Mouse (Mus musculus) frontal cortex, postnatal 36 days (tissue): ENCODE results near the gene Irs2.

Experiments used
- DNase-seq, 2 experiments: peaks; one replicate each; pipeline ENCODE4 v3.0.0; 2022; ENCODE audit warnings: low spot score in 2 of 2

The Irs2 gene

DNA sequence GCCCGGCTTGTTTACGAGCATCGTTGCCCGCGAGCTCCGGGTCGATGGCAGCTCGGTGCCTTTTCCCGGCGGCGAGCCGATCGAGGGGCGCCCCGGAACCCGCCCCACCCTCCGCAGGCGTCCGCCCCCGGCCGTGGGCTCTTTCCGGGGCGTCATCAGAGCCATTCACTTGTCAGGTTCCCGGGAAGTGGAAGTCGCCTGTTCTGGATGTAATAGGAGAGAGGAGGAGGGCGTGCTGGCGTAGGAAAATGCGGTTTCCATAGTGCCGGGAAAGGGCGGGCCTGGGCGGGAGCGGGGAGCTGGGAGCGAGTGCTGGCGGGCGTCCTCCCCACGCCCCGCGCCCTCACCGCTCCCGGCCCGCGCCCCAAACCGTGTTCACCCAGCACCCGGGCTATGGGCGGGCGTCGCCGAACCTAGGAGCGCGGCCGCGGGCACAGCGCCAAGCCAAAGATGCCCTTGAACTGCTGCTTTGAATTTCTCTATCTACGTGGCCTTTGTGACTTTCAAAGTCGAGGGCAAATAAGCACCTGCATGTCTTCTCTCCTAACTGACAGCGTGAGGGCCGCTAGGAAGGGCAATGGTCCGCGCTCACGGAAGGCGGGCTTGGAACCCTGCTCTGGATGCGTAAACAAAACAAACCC is 1.3 kb upstream of the Irs2 start:
- peak in 1 of 2 experiments; percentile 69 for DNase-seq

DNA sequence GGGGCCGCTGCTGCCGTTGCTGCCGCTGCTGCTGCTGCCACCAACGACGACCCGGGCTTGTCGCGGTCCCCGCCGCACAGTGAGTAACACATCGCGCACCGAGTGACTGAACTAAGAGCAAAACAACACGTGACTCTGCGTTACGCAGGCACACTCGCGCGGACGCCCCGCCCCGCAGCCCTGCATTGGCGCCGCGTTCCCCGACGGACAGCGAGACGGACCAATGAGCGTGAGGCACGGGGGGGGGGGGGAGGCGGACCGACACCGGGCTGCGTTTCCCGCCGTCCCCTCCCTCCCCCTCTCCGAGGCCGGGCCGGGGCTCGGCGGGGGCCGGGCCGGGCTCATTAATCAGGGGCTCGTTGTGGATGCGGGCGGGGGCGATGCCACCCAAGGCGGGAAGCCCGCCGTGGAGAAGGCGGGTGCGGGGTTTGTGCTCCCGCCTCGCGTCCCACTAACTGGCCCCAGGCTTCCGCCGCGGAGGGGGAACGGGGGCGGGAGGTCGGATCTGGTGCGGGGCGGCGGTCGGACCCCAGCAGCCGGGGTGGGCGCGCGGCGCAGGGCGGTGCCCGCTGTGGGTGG is 673 bp upstream of the Irs2 start:
- DNase-seq: peak; percentile 97 to 98

DNA sequence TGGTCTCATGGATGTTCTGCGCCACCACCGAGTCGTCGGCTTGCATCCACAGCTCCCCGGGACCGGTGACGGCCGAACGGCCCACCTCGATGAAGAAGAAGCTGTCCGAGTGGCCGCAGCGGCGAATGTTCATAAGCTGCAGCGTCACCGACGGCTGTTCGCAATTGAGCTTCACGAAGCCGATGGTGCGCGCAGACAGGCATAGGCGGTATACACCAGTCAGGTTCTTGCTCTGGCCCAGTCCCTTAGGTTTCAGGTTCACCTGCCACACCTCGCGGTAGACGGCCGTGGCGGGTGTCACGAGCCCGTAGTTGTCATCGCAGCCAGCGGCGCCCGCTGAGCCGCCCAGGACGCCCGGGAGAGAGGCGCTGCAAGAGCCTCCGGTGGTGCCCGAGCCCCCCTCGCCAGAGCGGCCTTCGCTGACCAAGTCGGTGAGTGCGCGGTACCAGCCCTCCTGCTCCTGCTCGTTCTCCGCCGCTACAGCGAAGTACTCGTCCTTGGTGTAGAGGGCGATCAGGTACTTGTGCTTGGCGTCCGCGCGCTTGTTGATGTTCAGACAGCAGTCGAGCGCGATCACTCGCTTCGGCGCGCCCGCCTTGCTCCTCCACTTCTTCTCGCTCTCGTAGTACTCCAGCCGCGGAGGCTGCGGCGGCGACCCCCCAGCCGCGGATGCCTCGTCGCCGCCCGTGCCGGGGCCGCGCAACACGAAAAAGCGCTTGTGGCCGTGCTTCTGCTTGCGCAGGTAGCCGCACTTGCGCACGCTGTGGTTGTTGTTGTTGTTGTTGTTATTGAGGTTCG is 478 bp downstream of the Irs2 start:
- DNase-seq: peak; percentile 64 to 65

DNA sequence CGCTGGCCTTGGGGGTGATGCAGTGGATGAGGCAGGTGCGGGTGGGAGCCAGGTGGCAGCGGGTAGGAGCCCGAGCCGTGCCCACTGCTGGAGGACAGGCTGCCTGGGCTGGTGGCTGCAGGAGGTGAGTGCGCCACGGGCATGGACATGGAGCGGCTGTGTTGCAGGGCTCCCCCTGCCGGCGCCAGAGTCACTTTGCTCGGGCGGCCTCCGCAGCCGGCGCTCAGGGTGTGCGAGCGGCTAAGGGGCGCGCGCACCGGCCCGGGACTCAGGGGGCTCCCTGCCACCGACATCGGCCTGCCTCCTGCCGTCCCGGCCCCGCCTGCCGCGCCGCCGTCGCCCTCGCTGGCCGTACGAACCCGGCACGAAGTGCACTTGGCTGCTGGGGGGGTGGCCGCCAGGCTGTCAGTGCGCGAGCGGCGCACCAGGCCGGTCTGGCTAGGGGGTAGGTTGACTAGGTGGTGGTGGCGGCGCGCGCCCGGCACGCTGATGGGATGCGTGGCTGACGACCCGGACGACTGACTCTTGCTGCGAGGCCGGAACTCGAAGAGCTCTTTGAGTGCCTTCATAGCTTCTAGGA is 1.2 kb downstream of the Irs2 start:
- DNase-seq: peak; percentile 86 to 89

DNA sequence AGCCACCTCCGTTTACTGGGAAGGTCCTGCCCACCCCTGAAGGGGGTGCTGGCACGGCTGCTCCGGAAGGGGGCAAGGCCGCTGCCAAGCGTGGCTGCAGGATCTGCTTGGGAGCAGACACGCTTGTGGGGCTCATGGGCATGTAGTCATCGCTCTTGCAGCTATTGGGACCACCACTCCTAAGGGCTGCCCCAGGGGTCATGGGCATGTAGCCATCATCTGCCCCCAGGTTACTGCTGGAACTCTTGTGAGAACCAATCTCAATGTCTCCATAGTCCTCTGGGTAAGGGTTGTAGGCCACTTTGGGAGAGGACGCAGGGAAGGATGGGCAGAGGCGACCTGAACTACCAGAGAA is 2.0 kb downstream of the Irs2 start:
- no peak for DNase-seq

DNA sequence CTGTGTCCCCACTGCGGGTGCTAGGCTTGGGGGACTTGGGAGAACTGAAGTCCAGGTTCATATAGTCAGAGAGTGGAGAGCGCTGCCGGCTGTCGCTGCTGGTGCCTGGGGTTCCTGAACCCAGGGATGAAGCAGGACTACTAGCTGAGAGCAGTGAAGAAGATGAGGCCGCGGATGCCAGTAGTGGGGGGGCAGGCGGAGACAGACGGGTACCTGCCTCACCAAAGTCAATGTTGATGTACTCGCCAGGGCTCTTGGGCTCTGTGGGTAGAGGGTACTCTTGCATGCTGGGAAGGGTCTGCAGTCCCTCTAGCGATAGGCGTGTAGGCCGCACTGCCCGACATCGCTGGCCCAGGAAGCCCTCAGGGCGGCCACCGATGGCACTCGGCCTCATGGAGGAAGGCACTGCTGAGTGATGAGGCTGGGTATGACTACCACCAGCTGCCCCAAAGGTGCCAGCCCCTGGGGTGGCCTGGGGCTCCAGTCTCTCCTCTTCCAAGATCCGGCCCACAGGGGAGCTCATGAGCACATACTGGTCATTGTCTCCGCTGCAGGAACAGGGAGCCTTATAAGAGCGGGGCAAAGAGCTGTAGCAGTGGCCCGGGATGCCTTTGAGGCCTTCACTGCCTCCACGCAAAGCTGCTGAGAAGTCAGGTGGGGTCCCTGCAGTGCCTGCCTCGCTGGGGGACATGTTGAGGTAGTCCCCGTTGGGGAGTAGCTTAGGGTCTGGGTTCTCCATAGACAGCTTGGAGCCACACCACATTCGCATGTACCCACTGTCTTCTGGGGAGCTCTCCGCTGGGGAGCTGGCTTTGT is 2.6 kb downstream of the Irs2 start:
- DNase-seq: no peak

DNA sequence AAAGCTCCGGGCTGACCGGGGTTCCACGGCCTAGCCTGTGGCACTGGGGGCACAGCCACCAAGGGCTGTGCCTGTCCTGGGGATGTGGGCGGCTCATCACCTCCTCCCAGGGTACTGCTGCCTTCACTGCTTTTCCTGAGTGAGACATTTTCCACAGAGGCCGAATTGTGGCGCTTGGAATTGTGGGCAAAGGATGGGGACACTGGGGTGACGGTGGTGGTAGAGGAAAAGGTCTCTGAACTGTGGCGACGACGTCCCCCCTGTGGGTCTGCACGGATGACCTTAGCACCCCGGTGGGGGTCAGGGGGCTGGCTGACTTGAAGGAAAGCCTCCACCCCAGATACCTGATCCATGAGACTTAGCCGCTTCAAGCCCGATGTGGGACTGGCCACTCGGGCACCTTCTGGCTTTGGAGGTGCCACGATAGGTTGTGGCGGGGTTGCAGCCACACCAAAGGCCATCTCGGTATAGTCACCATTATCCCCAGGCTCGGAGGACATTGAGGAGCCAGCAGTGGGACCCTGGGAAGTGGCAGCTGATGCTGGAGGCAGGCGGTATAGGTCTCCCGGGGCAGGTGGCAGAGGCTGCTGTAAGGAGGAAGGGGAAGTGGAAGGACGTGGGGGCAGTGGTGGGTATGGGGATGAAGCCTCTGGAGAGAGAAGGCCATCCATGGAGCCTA is 3.3 kb downstream of the Irs2 start:
- DNase-seq: no peak

DNA sequence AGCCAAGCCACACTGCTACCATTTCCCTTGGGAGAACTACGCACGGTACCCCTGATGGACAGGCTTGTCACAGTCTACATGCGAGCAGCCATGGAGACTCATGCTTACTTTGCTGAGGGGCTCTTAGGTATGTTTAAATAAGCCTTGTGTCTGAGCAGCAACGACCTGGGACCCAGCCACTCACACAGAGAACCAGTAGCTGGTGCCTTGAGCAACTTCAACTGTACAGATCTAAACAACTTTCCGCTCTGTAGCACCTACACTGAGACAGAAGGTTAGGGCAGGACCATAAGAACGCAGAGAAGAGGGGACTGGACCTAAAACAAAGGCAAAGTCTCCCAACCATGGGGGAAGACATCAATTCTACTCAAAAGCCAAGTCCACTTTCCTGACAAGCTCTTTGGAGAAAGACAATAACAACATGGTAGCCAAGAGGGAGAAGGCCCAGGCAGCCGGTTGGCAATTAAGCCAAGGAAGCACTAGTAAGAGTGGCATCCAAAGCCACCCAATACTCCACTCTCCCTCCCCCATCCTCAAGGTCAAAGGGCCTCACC is 4.3 kb downstream of the Irs2 start:
- no peak for DNase-seq

DNA sequence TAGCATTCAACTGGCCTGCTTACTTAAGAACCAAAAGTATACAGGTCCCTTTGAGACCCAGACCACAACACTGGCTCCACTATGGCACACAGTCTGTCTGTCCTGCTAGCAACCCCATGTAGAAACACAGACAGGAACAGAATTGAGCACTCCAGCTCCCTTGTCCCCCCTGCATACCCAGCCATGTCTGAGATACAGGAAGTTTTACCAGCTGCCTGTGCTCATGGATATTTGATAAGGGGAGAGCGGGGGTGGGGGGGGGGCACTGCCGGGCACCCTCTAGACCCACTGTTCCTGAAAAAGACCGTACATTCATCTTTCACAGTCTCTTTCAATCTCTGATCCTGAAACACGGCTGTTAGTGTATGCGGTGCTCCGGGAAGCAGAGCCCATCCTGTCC is 5.0 kb downstream of the Irs2 start:
- DNase-seq: no peak

DNA sequence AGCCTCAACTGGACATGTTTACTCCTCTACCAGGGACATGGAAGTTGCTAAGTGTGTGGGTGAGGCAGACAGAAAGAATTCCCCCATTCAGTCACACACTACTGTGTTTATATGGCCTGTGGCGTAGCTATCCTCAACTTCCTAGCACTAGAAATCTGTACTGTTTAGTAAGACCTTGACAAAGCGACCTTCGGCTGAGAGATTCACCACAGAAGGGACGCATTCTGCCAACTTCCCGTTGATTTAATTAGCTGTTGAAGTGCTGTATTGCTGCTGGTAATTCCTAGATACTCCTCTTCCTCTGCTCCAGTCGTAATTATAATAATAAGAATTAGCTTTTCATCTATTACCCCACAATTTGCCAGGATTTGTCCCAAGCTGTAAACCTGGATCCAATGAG is 5.4 kb downstream of the Irs2 start:
- DNase-seq: no peak

DNA sequence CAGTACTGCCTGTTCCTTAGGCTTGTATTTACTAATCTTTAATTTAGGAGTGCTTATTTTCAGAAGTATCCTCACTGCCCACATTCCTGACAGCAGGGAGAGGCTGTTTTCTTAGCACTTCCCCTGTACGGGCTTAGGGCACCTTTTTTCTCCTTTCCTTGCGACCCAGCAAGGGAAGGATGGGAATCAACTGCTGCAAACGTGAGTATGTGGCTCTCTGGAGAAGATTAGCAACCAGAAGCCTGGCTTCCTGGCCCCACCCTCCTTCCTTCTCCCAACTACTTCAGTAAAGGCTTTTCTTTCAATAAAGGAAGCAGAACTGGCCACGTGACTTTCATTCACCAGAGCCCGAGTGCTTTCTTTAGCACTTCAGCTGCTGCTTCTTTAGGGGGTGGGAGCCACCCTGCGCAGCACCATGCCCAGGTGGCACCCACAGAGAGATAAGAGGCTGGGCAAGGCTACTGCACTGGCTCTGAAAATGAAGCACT is 7.2 kb downstream of the Irs2 start:
- DNase-seq: peak in 1 of 2 experiments; percentile 46

DNA sequence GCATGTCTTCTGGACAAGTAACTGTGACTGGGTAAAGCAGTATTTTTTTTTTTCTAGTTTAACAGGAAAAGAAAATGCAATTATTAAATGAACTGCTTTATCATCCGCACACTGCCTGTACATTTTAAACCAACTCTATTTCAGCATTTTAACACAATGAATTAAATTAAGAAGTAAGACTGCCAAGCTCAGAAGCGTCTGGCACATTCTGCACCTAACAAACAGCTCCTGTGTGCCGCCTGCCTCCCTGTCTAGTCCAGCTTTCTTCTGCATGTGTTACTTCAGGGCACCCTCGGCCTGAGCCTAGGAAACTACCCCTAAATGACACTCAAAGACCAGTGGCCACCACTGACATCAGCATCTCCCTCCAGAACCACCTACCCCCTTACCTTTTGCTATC is 8.7 kb downstream of the Irs2 start:
- no peak for DNase-seq

DNA sequence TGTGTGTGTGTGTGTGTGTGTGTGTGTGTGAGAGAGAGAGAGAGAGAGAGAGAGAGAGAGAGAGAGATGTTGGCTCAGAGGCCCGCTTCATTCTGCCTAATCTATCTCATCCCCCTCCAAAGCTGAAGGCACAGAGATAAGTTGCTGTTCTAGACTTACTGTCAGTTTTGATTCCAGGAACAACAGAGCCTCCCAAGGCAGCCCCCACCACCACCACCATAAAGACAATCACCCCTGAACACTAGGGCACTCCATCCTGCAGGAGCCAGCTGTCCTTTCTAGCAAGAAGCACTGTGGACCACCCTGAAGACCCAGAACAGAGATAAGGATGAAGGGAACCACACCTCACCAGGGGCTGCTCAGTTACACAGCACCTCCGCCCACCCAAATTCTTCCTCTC is 12.0 kb downstream of the Irs2 start:
- DNase-seq: no peak

DNA sequence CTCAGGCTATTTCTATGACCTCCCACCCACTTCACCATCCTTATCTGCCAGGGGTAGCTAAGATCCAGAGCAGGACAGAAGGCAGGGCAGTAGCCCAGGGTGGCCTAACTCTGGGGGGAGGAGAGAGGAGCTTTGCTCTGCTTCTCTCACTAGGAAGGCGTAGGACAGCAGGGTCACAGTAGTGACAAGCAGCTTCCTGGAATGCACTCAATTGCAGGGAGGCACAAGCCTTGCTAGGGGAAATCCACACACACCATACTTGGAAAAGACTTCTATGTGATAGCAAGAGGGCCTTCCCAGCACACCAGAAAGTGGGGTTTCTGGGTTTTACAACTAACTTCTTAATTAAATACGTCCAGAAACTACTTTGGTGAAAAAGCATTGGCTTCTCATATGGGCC is 12.5 kb downstream of the Irs2 start:
- DNase-seq: no peak

DNA sequence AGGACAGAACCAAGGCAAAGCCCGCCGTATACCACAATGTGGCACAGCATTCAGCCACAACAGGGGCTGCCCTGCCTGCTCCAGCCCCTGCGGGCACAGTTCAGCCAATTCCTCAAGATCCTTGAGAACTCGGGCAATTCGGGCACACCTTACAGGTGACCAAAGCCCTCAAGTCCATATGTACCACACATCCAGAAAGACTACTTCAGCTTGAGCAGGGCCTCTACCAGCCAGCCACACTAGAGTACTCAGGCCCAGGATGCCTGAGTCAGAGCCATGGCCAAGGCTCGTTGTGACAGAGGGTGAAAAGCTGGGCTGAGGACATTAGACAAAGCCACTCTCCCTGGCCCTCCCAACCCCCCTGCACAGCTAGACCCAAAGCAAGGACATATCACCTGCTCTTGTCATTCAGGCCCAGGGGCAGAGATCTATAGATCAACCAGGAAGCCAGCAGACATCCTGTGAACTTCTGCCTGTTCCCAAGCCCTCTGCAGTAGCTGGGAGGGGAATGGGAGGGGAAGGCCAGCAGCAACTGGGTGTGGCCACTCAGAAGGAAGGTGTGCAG is 13.8 kb downstream of the Irs2 start:
- no peak for DNase-seq

DNA sequence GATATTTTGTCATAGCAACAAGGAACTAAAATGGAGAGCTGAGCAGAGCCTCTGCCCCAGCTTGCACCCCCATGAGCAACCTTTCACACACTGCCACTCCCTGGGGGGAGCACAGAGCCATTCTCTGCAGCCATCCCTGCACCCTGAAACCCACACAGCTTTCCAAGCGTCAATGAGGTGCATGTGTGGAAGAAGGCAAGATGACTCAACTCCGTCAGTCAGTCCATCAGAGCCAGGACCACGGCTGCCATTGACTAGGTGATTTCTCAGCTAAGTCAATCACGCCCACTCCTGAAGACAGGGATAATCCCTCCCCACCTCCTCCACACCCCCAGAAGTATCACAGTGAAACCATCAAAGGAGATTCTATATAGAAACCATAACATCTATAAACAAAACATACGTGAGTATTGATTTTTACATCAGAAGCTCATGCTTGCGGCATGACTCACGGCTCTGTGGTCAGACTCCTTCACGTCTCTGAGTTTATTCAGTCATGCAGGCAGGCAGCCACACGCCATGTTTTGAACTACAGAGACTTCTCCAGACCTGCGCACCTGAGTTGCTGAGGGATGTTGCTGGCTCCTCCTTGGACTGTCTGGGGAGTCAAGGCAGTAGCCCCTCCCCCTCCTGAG is 14.6 kb downstream of the Irs2 start:
- no peak for DNase-seq

DNA sequence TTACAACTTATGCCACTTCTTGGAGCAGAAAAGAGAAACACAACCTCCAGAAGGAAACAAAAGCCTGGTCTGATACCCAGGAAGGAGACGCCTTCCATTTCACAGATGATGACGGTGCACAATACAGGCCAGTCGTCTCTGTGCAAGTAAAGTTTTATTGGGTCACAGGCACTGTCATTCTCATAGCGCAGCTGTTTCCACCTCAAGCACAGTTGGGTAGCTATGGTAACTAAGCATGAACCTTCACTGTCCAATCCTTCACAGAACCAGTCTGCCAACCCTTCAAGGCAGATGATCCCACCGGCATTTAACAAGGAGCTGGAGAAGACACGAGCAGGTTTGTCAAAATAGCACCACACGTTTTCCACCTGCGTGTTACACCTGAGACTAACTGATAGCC is 16.2 kb downstream of the Irs2 start:
- DNase-seq: no peak

DNA sequence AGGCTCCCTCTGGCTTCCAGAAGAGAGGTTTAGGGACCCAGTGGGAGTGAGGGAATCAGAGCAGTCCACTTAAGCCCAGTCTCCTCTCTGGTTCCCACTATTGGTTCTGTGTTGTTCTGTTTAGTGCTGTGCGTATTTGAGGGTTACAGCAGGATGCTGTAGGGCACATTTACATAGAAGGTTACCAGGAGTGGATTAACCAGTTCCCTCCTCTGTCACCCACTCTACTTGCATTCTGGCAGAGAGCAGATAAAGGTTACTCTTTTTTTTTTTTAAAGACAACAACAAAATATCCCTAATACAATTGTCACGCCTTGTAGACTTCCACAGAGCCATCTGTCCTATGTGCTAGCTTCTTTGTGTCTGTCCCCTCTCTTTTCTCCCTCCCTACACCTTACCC is 16.9 kb downstream of the Irs2 start:
- no peak for DNase-seq

DNA sequence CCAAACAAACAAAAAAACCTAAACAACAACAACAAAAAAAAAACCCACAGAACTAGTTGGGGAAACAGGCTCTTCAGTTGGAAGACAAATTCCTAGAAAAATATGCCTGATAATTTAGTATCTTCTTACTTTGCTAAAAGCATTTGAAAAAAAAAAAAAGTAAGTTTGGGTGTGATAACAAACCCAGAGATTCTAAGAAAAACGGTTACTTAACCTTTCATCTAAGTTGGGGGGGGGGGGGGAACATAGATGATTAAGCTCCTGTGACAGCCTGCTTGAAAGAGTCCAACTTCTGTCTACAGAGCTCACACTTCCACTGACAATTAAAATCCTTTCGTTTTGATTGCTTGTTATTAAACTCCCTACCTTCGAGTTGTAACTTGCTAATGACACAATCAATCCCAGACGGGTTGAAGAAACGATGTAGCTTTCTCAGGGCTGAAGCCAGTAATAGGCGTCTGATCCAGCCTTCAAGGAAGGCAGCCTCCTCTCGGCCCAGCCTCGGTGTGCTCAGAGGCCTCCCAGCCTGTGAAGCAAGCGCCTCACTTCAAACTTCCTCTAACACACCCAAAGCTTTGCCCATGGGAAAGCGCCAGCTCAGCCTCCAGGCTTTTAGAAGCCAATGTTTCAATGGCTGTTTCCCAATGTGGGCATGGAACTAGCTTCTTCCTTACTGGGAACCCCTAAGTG is 17.7 kb downstream of the Irs2 start:
- no peak for DNase-seq

DNA sequence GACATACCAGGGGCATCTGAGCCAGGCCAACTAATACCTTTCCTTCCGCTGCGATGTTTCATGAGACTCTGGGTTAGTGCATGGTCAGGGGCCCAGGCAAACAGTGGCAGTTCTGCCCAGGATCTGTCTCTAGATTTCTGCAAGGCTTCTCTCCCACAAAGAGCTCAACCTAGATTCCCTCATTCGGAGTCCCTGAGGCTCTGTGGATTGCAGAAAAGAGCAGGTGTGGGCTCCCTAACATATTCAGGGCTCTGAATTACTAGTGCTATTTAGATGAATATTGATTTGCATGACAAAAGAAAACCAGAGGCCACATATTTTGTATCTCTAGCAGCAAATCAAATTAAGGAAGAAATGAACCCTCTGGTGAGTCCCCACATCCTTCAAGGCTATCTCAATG is 18.3 kb downstream of the Irs2 start:
- no peak for DNase-seq
